Mouse (Mus musculus) myocyte (in vitro differentiated cells): ENCODE results near the gene 0610012G03Rik.

Experiments used
- MAX ChIP-seq: IDR thresholded peaks from one replicate; pipeline ENCODE4 v1.6.1; 2011; ENCODE audit warnings: low read depth, mild to moderate bottlenecking, control low read depth
- POLR2A ChIP-seq: IDR thresholded peaks from one replicate; pipeline ENCODE4 v1.6.1; 2011; ENCODE audit warnings: low read depth, mild to moderate bottlenecking, control low read depth, moderate library complexity; ENCODE audit not compliant: insufficient read length

DNA sequence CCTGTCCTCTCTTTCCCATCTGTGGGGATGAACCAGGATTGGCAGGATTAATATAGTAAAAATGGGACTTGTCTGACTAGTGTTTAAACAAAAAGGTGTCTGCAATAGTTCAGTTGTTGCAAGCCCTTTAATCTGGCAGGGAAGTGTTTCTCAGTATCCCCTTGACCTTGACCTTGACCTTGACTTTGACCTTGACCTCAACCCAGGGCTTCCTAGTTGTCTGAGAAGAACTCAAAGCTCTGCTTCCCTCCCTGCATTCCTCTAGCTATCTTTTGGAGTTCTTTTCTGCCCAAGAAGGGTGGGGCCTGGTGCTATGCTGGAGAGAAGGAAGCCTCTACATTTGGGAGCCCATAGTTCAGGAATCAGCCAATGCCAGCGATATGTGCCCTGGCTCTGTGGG is 46.4 kb downstream of the 0610012G03Rik start:
- no peak for TF ChIP-seq MAX
- TF ChIP-seq POLR2A: no peak
